30 mouse cellular contexts compared by ENCODE assay signal in genomic region chr1:26809259-26809658, GRCm38 (mm10).
DNase-seq lines count a peak whose midpoint lies in the region; ATAC-seq and TF ChIP-seq lines count a peak whose summit lies in the region.
"Had no signal": no experiment of that assay in that cellular context is flagged by ENCODE, and none has a peak within 500 bp of the region (broad histone marks: within the 10 kb centered on the region; RNA-seq: fewer than 3 reads in every experiment).

No protein-coding gene starts in this region.

- no peak overlapping the region for H3K9ac ChIP-seq in kidney, embryonic 15.5 days
- no peak overlapping the region for H3K9ac ChIP-seq in kidney, postnatal 0 days (ENCODE audit: low read depth, low read length)
- H3K9ac ChIP-seq in lung, embryonic 14.5 days = no peak overlapping the region
- H3K9ac ChIP-seq: embryonic facial prominence, embryonic 13.5 days; embryonic facial prominence, embryonic 15.5 days; forebrain, embryonic 12.5 days had no signal

- H3K27ac ChIP-seq in kidney, adult 2 months (ENCODE audit: insufficient read depth, low read depth, low read length) = no peak overlapping the region
- no peak overlapping the region for H3K27ac ChIP-seq in kidney, embryonic 15.5 days
- H3K27ac ChIP-seq in kidney, postnatal 0 days = no peak overlapping the region
- H3K27ac ChIP-seq in lung, embryonic 14.5 days (ENCODE audit: low read depth) = no peak overlapping the region
- H3K27ac ChIP-seq: embryonic facial prominence, embryonic 13.5 days; embryonic facial prominence, embryonic 15.5 days; forebrain, embryonic 10.5 days; forebrain, embryonic 12.5 days had no signal

- ATAC-seq in kidney, embryonic 15.5 days (replicated peaks; ENCODE audit: low FRiP score) = 0 out of 2 replicates have a peak, but pooled peaks have one; percentile 60
- ATAC-seq in kidney, postnatal 0 days (replicated peaks; ENCODE audit: low FRiP score, low read depth) = no peak
- ATAC-seq in lung, embryonic 14.5 days (ENCODE audit: insufficient read depth) = no peak; the same call in 1 of the 2 replicates
- ATAC-seq: activated CD4-positive, CD25-positive, alpha-beta regulatory T cell, adult 4 months; CD4-positive, CD25-positive, alpha-beta regulatory T cell, adult 4 months; forebrain, embryonic 14.5 days; Patski had no signal

- 60% methylated on average over 2 of the region's 2 CpGs for WGBS in kidney, adult 2 months
- 50% methylated on average over 2 of the region's 2 CpGs for WGBS in kidney, embryonic 15.5 days
- 60% methylated on average over 2 of the region's 2 CpGs for WGBS in kidney, postnatal 0 days
- WGBS in lung, embryonic 14.5 days = 32% methylated on average over 2 of the region's 2 CpGs

- no peak overlapping the region for H3K4me2 ChIP-seq in kidney, embryonic 15.5 days
- H3K4me2 ChIP-seq in kidney, postnatal 0 days (ENCODE audit: low read length) = no peak overlapping the region
- no peak overlapping the region for H3K4me2 ChIP-seq in lung, embryonic 14.5 days
- H3K4me2 ChIP-seq: embryonic facial prominence, embryonic 13.5 days; embryonic facial prominence, embryonic 15.5 days; forebrain, embryonic 12.5 days had no signal

- no peak overlapping the region for H3K4me3 ChIP-seq in kidney, adult 2 months (ENCODE audit: insufficient read depth, low read depth, low read length)
- no peak overlapping the region for H3K4me3 ChIP-seq in kidney, embryonic 15.5 days (replicated peaks)
- H3K4me3 ChIP-seq in kidney, postnatal 0 days (replicated peaks; ENCODE audit: low read depth, low read length) = no peak overlapping the region
- no peak overlapping the region for H3K4me3 ChIP-seq in lung, embryonic 14.5 days (ENCODE audit: low read depth, low read length)
- H3K4me3 ChIP-seq: embryonic facial prominence, embryonic 13.5 days; embryonic facial prominence, embryonic 15.5 days; erythroblast, embryonic 14.5 days; forebrain, embryonic 10.5 days; forebrain, embryonic 12.5 days had no signal

- TF ChIP-seq CTCF in kidney, adult 2 months (conservative IDR thresholded peaks at IDR 0.05; ENCODE audit: insufficient read depth, insufficient read length, low read depth, low read length) = no peak
- no peak for TF ChIP-seq CTCF in kidney, postnatal 0 days (IDR thresholded peaks at IDR 0.05; ENCODE audit: low read depth)
- TF ChIP-seq CTCF in lung, embryonic 14.5 days (IDR thresholded peaks at IDR 0.05; ENCODE audit: low read depth) = no peak

- TF ChIP-seq POLR2A in kidney, adult 2 months (IDR thresholded peaks at IDR 0.05; ENCODE audit: low read depth, low read length) = no peak

- DNase-seq in kidney, adult 2 months = peak; percentile 18
- DNase-seq in kidney, postnatal 10 days = no peak
- DNase-seq in kidney, adult 11 months = no peak
- DNase-seq in kidney, postnatal 0 days (ENCODE audit: low spot score) = peak; percentile 72
- no peak for DNase-seq in kidney, postnatal 4 days
- DNase-seq in lung, embryonic 14.5 days = peak; percentile 55
- DNase-seq in lung, postnatal 14 days = no peak
- DNase-seq: adrenal gland, adult 8-10 months; adrenal gland, postnatal 14 days; adrenal gland, postnatal 36 days; B cell, adult 2 months; cerebellum, adult 11 months; cerebellum, adult 18-20 months; cerebellum, adult 8-10 months; cerebellum, adult 9-11 months; cerebellum, postnatal 14 days; cerebellum, postnatal 36 days; embryo, embryonic 11 days had no signal

- H3K36me3 ChIP-seq in kidney, adult 2 months (ENCODE audit: control insufficient read depth, insufficient read depth, low read length) = no peaks in the 10 kb centered on the region
- H3K36me3 ChIP-seq in kidney, embryonic 15.5 days = no peaks in the 10 kb centered on the region
- H3K36me3 ChIP-seq in kidney, postnatal 0 days (ENCODE audit: insufficient read depth, low read length) = no peaks in the 10 kb centered on the region
- no peaks in the 10 kb centered on the region for H3K36me3 ChIP-seq in lung, embryonic 14.5 days (ENCODE audit: insufficient read depth)
- H3K36me3 ChIP-seq: embryonic facial prominence, embryonic 13.5 days; embryonic facial prominence, embryonic 15.5 days; forebrain, embryonic 10.5 days; forebrain, embryonic 12.5 days; G1E had no signal

- no peaks in the 10 kb centered on the region for H3K4me1 ChIP-seq in kidney, adult 2 months (ENCODE audit: control insufficient read depth, insufficient read depth, low read length)
- H3K4me1 ChIP-seq in kidney, embryonic 15.5 days = no peaks in the 10 kb centered on the region
- H3K4me1 ChIP-seq in kidney, postnatal 0 days (replicated peaks; ENCODE audit: insufficient read depth, low read length) = no peaks in the 10 kb centered on the region
- no peaks in the 10 kb centered on the region for H3K4me1 ChIP-seq in lung, embryonic 14.5 days (ENCODE audit: insufficient read depth)
- H3K4me1 ChIP-seq: embryonic facial prominence, embryonic 13.5 days; embryonic facial prominence, embryonic 15.5 days; forebrain, embryonic 10.5 days; forebrain, embryonic 12.5 days had no signal

- no peaks in the 10 kb centered on the region for H3K27me3 ChIP-seq in kidney, adult 2 months (replicated peaks; ENCODE audit: control insufficient read depth, insufficient read depth, low read length)
- H3K27me3 ChIP-seq in kidney, embryonic 15.5 days = no peaks in the 10 kb centered on the region
- no peaks in the 10 kb centered on the region for H3K27me3 ChIP-seq in kidney, postnatal 0 days (ENCODE audit: insufficient read depth, low read length)
- H3K27me3 ChIP-seq in lung, embryonic 14.5 days (ENCODE audit: insufficient read depth, low read length) = no peaks in the 10 kb centered on the region
- H3K27me3 ChIP-seq: CH12.LX; embryonic facial prominence, embryonic 13.5 days; embryonic facial prominence, embryonic 15.5 days; forebrain, embryonic 12.5 days; Patski had no signal

- no peaks in the 10 kb centered on the region for H3K9me3 ChIP-seq in kidney, embryonic 15.5 days (replicated peaks)
- no peaks in the 10 kb centered on the region for H3K9me3 ChIP-seq in kidney, postnatal 0 days (replicated peaks; ENCODE audit: low read length)
- no peaks in the 10 kb centered on the region for H3K9me3 ChIP-seq in lung, embryonic 14.5 days (ENCODE audit: low read depth, low read length)
- H3K9me3 ChIP-seq: embryonic facial prominence, embryonic 13.5 days; embryonic facial prominence, embryonic 15.5 days; forebrain, embryonic 10.5 days; forebrain, embryonic 12.5 days; G1E had no signal

Comparison
In these comparisons a context has a peak if more than half of its experiments do, and no peak if none do; other contexts are left out.
1. DNase-seq: peak in kidney, adult 2 months (single experiment), kidney, postnatal 0 days (single experiment) and lung, embryonic 14.5 days (single experiment); none in kidney, postnatal 10 days (single experiment), kidney, adult 11 months (single experiment), kidney, postnatal 4 days (0 of 2) and lung, postnatal 14 days (single experiment).